In genomic region chr4:141525940-141526339, GRCm38 (mm10) we compare ENCODE assay signal across 12 mouse cellular contexts.
"Had no signal": no experiment of that assay in that cellular context is flagged by ENCODE, and none has a peak within 500 bp of the region (broad histone marks: within the 10 kb centered on the region; RNA-seq: fewer than 3 reads in every experiment).

No protein-coding gene starts in this region.

- DNase-seq: kidney, adult 8-10 months; kidney, postnatal 25 days; lung, adult 2 months; lung, postnatal 36 days; right cerebral cortex, adult 18-20 months; right cerebral cortex, postnatal 25 days; thymus, postnatal 4 days had no signal

- H3K27ac ChIP-seq: limb, embryonic 15.5 days; midbrain, embryonic 13.5 days; neural tube, embryonic 15.5 days had no signal

- H3K27me3 ChIP-seq: limb, embryonic 15.5 days; midbrain, embryonic 13.5 days; neural tube, embryonic 15.5 days had no signal

- ATAC-seq: lung, postnatal 0 days; midbrain, embryonic 13.5 days had no signal

- H3K4me2 ChIP-seq: limb, embryonic 15.5 days; midbrain, embryonic 13.5 days; neural tube, embryonic 15.5 days had no signal

- H3K9ac ChIP-seq: limb, embryonic 15.5 days; midbrain, embryonic 13.5 days; neural tube, embryonic 15.5 days had no signal

- H3K9me3 ChIP-seq: limb, embryonic 15.5 days; midbrain, embryonic 13.5 days; neural tube, embryonic 15.5 days had no signal

- H3K4me3 ChIP-seq: limb, embryonic 15.5 days; midbrain, embryonic 13.5 days; myocyte; neural tube, embryonic 15.5 days had no signal
